Mouse (Mus musculus) urinary bladder, postnatal 0 days (tissue): ENCODE results near the gene Reep1. TPM values are rescaled to one million over a fixed set of nuclear protein-coding genes. Genes with fewer than 3 reads are reported as not detected.

Experiments used
- polyA plus RNA-seq: library from polyadenylated mRNA; unstranded; fragments of >200 nt; fragmentation: Nextera tagmentation; extraction: Ambion mirVana; gene quantifications from 2 replicates; pipeline ENCODE4 v1.2.1, GENCODE M21; 2015

Gene Reep1
- polyA plus RNA-seq = 10.8 and 14.5 TPM in 2 replicates

GRCm38 (mm10) chr6:71707511-71708501 lies at the start of gene Reep1:
Gene Reep1 (plus strand): TSS chr6:71707561.

GRCm38 (mm10) chr6:71826869-71827268 lies 119.5 kb downstream of the Reep1 start, which contains the start of gene Mrpl35:
Gene Mrpl35 (minus strand): TSS chr6:71826969.

GRCm38 (mm10) chr6:71830690-71831580 lies 123.6 kb downstream of the Reep1 start, which contains the start of gene Immt:
Gene Immt (plus strand): TSS chr6:71831331.

Other genes with a start within 250 kb of the Reep1 start
- 16.4 and 18.8 TPM in 2 replicates for gene Rnf103, start 213.7 kb upstream of the Reep1 start, polyA plus RNA-seq
- 84.3 and 98.8 TPM in 2 replicates for gene Chmp3, start 163.8 kb upstream of the Reep1 start, polyA plus RNA-seq
- 16.8 and 17.2 TPM in 2 replicates for gene Kdm3a, start 74.6 kb upstream of the Reep1 start, polyA plus RNA-seq
- gene Mrpl35, start 119.4 kb downstream of the Reep1 start, polyA plus RNA-seq = 58.5 and 58.6 TPM in 2 replicates
- 106 and 116 TPM in 2 replicates for gene Immt, start 123.8 kb downstream of the Reep1 start, polyA plus RNA-seq
- gene Ptcd3, start 201.2 kb downstream of the Reep1 start, polyA plus RNA-seq = 32.2 and 34.5 TPM in 2 replicates
- gene Polr1a, start 201.5 kb downstream of the Reep1 start, polyA plus RNA-seq = 14.4 and 14.5 TPM in 2 replicates